Mouse (Mus musculus) adrenal gland, adult (tissue): ENCODE results near the gene 1700025G04Rik.

Experiments
- DNase-seq, 2 experiments: peaks; one replicate each; pipeline ENCODE4 v3.0.0; 2022 to 2023; ENCODE audit warnings: low spot score in 1 of 2; ENCODE audit not compliant: inconsistent age in 2 of 2

Gene 1700025G04Rik

GRCm38 (mm10) chr1:151963248-151963647 is 126.7 kb downstream of the 1700025G04Rik start:
- DNase-seq = no peak

GRCm38 (mm10) chr1:151962078-151962477 is 127.8 kb downstream of the 1700025G04Rik start:
- no peak for DNase-seq

GRCm38 (mm10) chr1:151961204-151961603 is 128.7 kb downstream of the 1700025G04Rik start:
- DNase-seq = no peak

GRCm38 (mm10) chr1:151959010-151959409 is 130.9 kb downstream of the 1700025G04Rik start:
- no peak for DNase-seq

- DNase-seq = no peak
These were observed 131.5 kb downstream of the 1700025G04Rik start for GRCm38 (mm10) chr1:151958442-151958841.

- no peak for DNase-seq
These were observed 132.3 kb downstream of the 1700025G04Rik start for GRCm38 (mm10) chr1:151957669-151958068.

GRCm38 (mm10) chr1:151955866-151956265 is 134.1 kb downstream of the 1700025G04Rik start:
- no peak for DNase-seq

GRCm38 (mm10) chr1:151953563-151953962 is 136.4 kb downstream of the 1700025G04Rik start:
- peak; percentile 87 to 91 for DNase-seq

- DNase-seq = peak in 1 of 2 experiments; percentile 65
These were observed 141.9 kb downstream of the 1700025G04Rik start for GRCm38 (mm10) chr1:151948065-151948464.

- DNase-seq = peak in 1 of 2 experiments; percentile 55
These were observed 142.4 kb downstream of the 1700025G04Rik start for GRCm38 (mm10) chr1:151947571-151947970.

GRCm38 (mm10) chr1:151944457-151945223 is 145.3 kb downstream of the 1700025G04Rik start:
- peak in 1 of 2 experiments; percentile 62 for DNase-seq

GRCm38 (mm10) chr1:151943681-151944237 is 146.2 kb downstream of the 1700025G04Rik start:
- peak; percentile 53 to 72 for DNase-seq

GRCm38 (mm10) chr1:151942972-151943654 is 146.8 kb downstream of the 1700025G04Rik start:
- DNase-seq = peak; percentile 62 to 84

GRCm38 (mm10) chr1:151939987-151940386 is 149.9 kb downstream of the 1700025G04Rik start:
- no peak for DNase-seq

- DNase-seq = peak in 1 of 2 experiments; percentile 53
These were observed 150.4 kb downstream of the 1700025G04Rik start for GRCm38 (mm10) chr1:151939510-151939909.

- DNase-seq = no peak
These were observed 156.3 kb downstream of the 1700025G04Rik start for GRCm38 (mm10) chr1:151933605-151934004.

GRCm38 (mm10) chr1:151926826-151927225 is 163.1 kb downstream of the 1700025G04Rik start:
- DNase-seq = no peak

- no peak for DNase-seq
These were observed 163.8 kb downstream of the 1700025G04Rik start for GRCm38 (mm10) chr1:151926141-151926540.

GRCm38 (mm10) chr1:151925738-151926137 is 164.2 kb downstream of the 1700025G04Rik start:
- DNase-seq = no peak

GRCm38 (mm10) chr1:151918806-151919357 is 171.0 kb downstream of the 1700025G04Rik start:
- DNase-seq = no peak

- DNase-seq = no peak
These were observed 172.2 kb downstream of the 1700025G04Rik start for GRCm38 (mm10) chr1:151917736-151918135.
